Mouse (Mus musculus) myocyte (in vitro differentiated cells): ENCODE measurements around the gene Aktip. TPM values are rescaled to one million over a fixed set of nuclear protein-coding genes. Genes with fewer than 3 reads are reported as not detected.
A peak's percentile ranks its signal among the peaks of the same experiment; 100 is the strongest.

Experiments
- H3K27me3 ChIP-seq: one replicate; pipeline ENCODE4 v1.6.1; 2011; ENCODE audit not compliant: control insufficient read depth, insufficient read depth, insufficient read length
- H3K36me3 ChIP-seq: one replicate; pipeline ENCODE4 v1.6.1; 2011; ENCODE audit not compliant: control insufficient read depth, insufficient read depth
- H3K4me2 ChIP-seq: one replicate; pipeline ENCODE4 v1.6.1; 2011; ENCODE audit warnings: low read depth, control low read depth
- H3K4me3 ChIP-seq: one replicate; pipeline ENCODE4 v1.5.1; 2011; ENCODE audit warnings: mild to moderate bottlenecking, control low read depth, moderate library complexity
- H3K79me2 ChIP-seq: one replicate; pipeline ENCODE4 v1.6.1; 2011; ENCODE audit not compliant: control insufficient read depth, insufficient read depth
- H3ac ChIP-seq: one replicate; pipeline ENCODE4 v1.6.1; 2011; ENCODE audit not compliant: control insufficient read depth, insufficient read length
- CEBPB ChIP-seq: IDR thresholded peaks from 2 replicates; pipeline ENCODE4 v1.6.1; 2011; ENCODE audit warnings: mild to moderate bottlenecking, moderate library complexity; ENCODE audit not compliant: poor library complexity, insufficient read depth, severe bottlenecking
- E2F4 ChIP-seq: IDR thresholded peaks from one replicate; pipeline ENCODE4 v1.6.1; 2011; ENCODE audit warnings: mild to moderate bottlenecking, control low read depth, moderate library complexity; ENCODE audit not compliant: insufficient read depth
- MAX ChIP-seq: IDR thresholded peaks from one replicate; pipeline ENCODE4 v1.6.1; 2011; ENCODE audit warnings: low read depth, mild to moderate bottlenecking, control low read depth
- MYOD1 ChIP-seq, 3 experiments: IDR thresholded peaks; one replicate each; pipeline ENCODE4 v1.6.1; 2011; ENCODE audit warnings: control low read depth in 2 of 3, low read depth in 2 of 3, mild to moderate bottlenecking in 2 of 3, moderate library complexity in 1 of 3; ENCODE audit not compliant: insufficient read length in 2 of 3, control insufficient read depth in 1 of 3
- MYOG ChIP-seq, 3 experiments: IDR thresholded peaks; one replicate each; pipeline ENCODE4 v1.6.1; 2011; ENCODE audit warnings: control low read depth in 2 of 3, low read depth in 2 of 3, mild to moderate bottlenecking in 2 of 3; ENCODE audit not compliant: insufficient read length in 2 of 3, control insufficient read depth in 1 of 3, insufficient read depth in 1 of 3
- POLR2A ChIP-seq: IDR thresholded peaks from one replicate; pipeline ENCODE4 v1.6.1; 2011; ENCODE audit warnings: low read depth, mild to moderate bottlenecking, control low read depth, moderate library complexity; ENCODE audit not compliant: insufficient read length
- POLR2AphosphoS2 ChIP-seq: IDR thresholded peaks from one replicate; pipeline ENCODE4 v1.6.1; 2011; ENCODE audit warnings: low read depth, control low read depth; ENCODE audit not compliant: insufficient read length
- REST ChIP-seq: IDR thresholded peaks from one replicate; pipeline ENCODE4 v1.6.1; 2011; ENCODE audit warnings: mild to moderate bottlenecking, control low read depth, moderate library complexity; ENCODE audit not compliant: insufficient read depth, insufficient read length
- SRF ChIP-seq: IDR thresholded peaks from one replicate; pipeline ENCODE4 v1.6.1; 2011; ENCODE audit warnings: low read depth; ENCODE audit not compliant: control insufficient read depth, insufficient read length
- TCF12 ChIP-seq: IDR thresholded peaks from one replicate; pipeline ENCODE4 v1.6.1; 2011; ENCODE audit warnings: mild to moderate bottlenecking, control low read depth; ENCODE audit not compliant: poor library complexity, insufficient read depth, severe bottlenecking
- TCF3 ChIP-seq: IDR thresholded peaks from one replicate; pipeline ENCODE4 v1.6.1; 2011; ENCODE audit warnings: low read depth, control low read depth; ENCODE audit not compliant: insufficient read length
- USF1 ChIP-seq: IDR thresholded peaks from one replicate; pipeline ENCODE4 v1.6.1; 2011; ENCODE audit warnings: low read depth, mild to moderate bottlenecking, control low read depth, moderate library complexity
- polyA plus RNA-seq: library from polyadenylated mRNA; unstranded; fragments of >200 nt; fragmentation: generic; extraction: Trizol; gene quantifications from one replicate; pipeline ENCODE4 v1.2.1, GENCODE M21; 2012; ENCODE audit warnings: missing spikeins

Aktip gene
- polyA plus RNA-seq: 25.5 TPM

GRCm38 (mm10) chr8:91199876-91200275, at the start of gene Aktip:
Aktip (minus strand) TSS chr8:91199976.
- no peaks in the 10 kb centered on the region for H3K27me3 ChIP-seq
- H3ac ChIP-seq: no peak within 1 kb of the TSS
- no peaks in the 10 kb centered on the region for H3K79me2 ChIP-seq
- no peaks in the 10 kb centered on the region for H3K36me3 ChIP-seq
- no peak within 1 kb of the TSS for H3K4me2 ChIP-seq
- TF ChIP-seq E2F4: no peak
- no peak for TF ChIP-seq MYOD1 (IDR thresholded peaks at IDR 0.05; ENCODE audit: control insufficient read depth in 1 of 3, insufficient read length in 2 of 3, low read depth in 2 of 3)
- TF ChIP-seq MYOG (IDR thresholded peaks at IDR 0.05; ENCODE audit: control insufficient read depth in 1 of 3, insufficient read depth in 1 of 3, insufficient read length in 2 of 3, low read depth in 2 of 3): no peak
- TF ChIP-seq CEBPB: no peak
- no peak for TF ChIP-seq REST
- H3K4me3 ChIP-seq: no peak within 1 kb of the TSS

GRCm38 (mm10) chr8:91245821-91246454, 46.2 kb upstream of the Aktip start:
- TF ChIP-seq POLR2AphosphoS2 (no peak), MAX (no peak), POLR2A (no peak), MYOD1 (IDR thresholded peaks at IDR 0.05; ENCODE audit: control insufficient read depth in 1 of 3, insufficient read length in 2 of 3, low read depth in 2 of 3) (no peak), REST (no peak), E2F4 (no peak), SRF (no peak), MYOG (IDR thresholded peaks at IDR 0.05; ENCODE audit: control insufficient read depth in 1 of 3, insufficient read depth in 1 of 3, insufficient read length in 2 of 3, low read depth in 2 of 3) (no peak), USF1 (no peak), TCF12 (no peak), CEBPB (no peak), TCF3 (no peak)
- no peak overlapping the region for H3K4me3 ChIP-seq
- H3K27me3 ChIP-seq: no peaks in the 10 kb centered on the region
- H3K4me2 ChIP-seq: no peak overlapping the region
- no peaks in the 10 kb centered on the region for H3K79me2 ChIP-seq
- no peak overlapping the region for H3ac ChIP-seq
- no peaks in the 10 kb centered on the region for H3K36me3 ChIP-seq

- Histone ChIP-seq H3K36me3 (no peaks in the 10 kb centered on the region), H3K4me3 (no peak overlapping the region), H3K4me2 (no peak overlapping the region), H3K79me2 (no peaks in the 10 kb centered on the region), H3K27me3 (no peaks in the 10 kb centered on the region), H3ac (no peak overlapping the region)
- TF ChIP-seq SRF: no peak
- TF ChIP-seq POLR2A: no peak
- no peak for TF ChIP-seq CEBPB
- no peak for TF ChIP-seq POLR2AphosphoS2
- TF ChIP-seq E2F4: no peak
- no peak for TF ChIP-seq TCF12
- TF ChIP-seq MYOD1 (IDR thresholded peaks at IDR 0.05; ENCODE audit: control insufficient read depth in 1 of 3, insufficient read length in 2 of 3, low read depth in 2 of 3): no peak
- no peak for TF ChIP-seq USF1
- no peak for TF ChIP-seq REST
- no peak for TF ChIP-seq TCF3
- no peak for TF ChIP-seq MYOG (IDR thresholded peaks at IDR 0.05; ENCODE audit: control insufficient read depth in 1 of 3, insufficient read depth in 1 of 3, insufficient read length in 2 of 3, low read depth in 2 of 3)
- no peak for TF ChIP-seq MAX
These were observed 42.9 kb upstream of the Aktip start for GRCm38 (mm10) chr8:91242721-91243120.

- TF ChIP-seq MYOG (IDR thresholded peaks at IDR 0.05; ENCODE audit: control insufficient read depth in 1 of 3, insufficient read depth in 1 of 3, insufficient read length in 2 of 3, low read depth in 2 of 3): peak in 1 of 3 experiments; percentile 20
- no peak for TF ChIP-seq TCF3
- Histone ChIP-seq H3K4me3 (no peak overlapping the region), H3K27me3 (no peaks in the 10 kb centered on the region), H3K79me2 (no peaks in the 10 kb centered on the region), H3ac (no peak overlapping the region), H3K4me2 (no peak overlapping the region), H3K36me3 (no peaks in the 10 kb centered on the region)
These were observed 42.2 kb upstream of the Aktip start for GRCm38 (mm10) chr8:91241873-91242519.

DNA sequence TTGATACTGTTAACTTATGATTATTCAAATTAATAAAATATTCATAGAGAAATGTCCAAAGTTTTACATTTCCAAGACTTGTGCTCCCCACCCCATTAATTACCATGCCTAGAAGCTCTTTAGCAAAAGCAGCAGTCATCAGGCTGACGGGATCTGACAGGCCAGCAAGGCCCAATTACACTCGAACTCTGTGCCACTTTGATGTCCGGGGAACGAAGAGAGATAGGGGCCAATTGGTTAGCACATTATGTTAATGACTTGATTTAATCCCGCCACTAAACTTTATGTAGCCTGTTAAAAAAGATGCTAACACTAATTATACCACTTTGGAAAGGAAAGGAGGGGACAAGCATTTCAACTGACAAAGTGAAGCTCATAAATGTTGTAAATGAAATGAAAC, 41.6 kb upstream of the Aktip start:
- H3K4me3 ChIP-seq: no peak overlapping the region
- H3ac ChIP-seq: no peak overlapping the region
- no peaks in the 10 kb centered on the region for H3K36me3 ChIP-seq
- H3K4me2 ChIP-seq: no peak overlapping the region
- H3K27me3 ChIP-seq: no peaks in the 10 kb centered on the region
- H3K79me2 ChIP-seq: no peaks in the 10 kb centered on the region
- TF ChIP-seq MYOG (IDR thresholded peaks at IDR 0.05; ENCODE audit: control insufficient read depth in 1 of 3, insufficient read depth in 1 of 3, insufficient read length in 2 of 3, low read depth in 2 of 3): no peak
- TF ChIP-seq CEBPB: no peak
- TF ChIP-seq MAX: no peak
- no peak for TF ChIP-seq REST
- no peak for TF ChIP-seq E2F4
- no peak for TF ChIP-seq POLR2A
- TF ChIP-seq MYOD1 (IDR thresholded peaks at IDR 0.05; ENCODE audit: control insufficient read depth in 1 of 3, insufficient read length in 2 of 3, low read depth in 2 of 3): no peak
- TF ChIP-seq TCF12: no peak
